Mouse (Mus musculus) v-Abl transformed pro-B cells (cell line): ENCODE measurements at regions not wholly inside any gene's neighbourhood (a gene's known extent, or its start where the extent isn't known, plus 50 kb on each side); places are given as distances from the start of the nearest gene placed in this dataset.
"Not testable (repeated sequence)": the region's sequence is repeated elsewhere in the genome, so short reads cannot be mapped to it uniquely, and the experiment has no call there.

Experiments
- in situ Hi-C, 2 experiments: fragments of 400-800 bp; cut with MboI; formaldehyde crosslinking; loops; one replicate each; pipeline ENCODE4 v1.15.1; 2025; ENCODE audit not compliant: unreplicated experiment in 2 of 2

DNA sequence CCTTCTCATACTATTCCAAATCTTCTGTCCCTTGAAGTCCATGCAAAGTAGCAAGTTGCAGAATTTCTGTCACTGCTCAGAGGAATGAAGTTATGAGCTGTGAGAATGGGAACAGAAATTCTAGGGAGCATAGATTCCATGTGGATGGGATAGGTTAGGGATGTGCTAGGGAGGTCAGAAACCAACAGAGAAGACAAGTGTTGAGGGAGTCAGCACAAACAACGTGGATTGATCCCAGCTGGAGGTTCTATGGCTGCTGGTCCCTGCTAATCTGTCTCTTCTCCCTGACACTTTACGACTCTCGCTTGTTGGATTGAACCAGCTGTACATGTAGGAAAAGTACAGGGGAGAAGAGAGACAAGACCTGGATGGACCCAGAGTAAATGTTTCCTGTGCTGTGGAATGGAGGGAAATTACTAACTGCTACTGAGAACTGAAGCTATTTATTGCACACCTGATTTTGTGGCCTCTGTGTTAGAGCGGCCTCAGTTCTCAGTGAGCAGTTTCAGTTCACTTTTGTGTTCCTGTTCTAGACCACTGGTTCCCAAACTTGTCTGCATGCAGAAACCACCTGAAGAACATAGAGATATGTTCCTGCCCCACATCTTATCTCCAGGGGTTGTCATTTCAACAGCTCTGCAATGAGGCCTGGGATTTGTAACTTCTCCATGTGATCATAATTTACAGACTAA lies 151.0 kb downstream of the Ube2e3 start:
- in situ Hi-C loops, result loop anchor here in 1 of 2 experiments (10.0 kb wide), 1 partner anchor 54 kb away; no protein-coding TSS in a partner anchor

DNA sequence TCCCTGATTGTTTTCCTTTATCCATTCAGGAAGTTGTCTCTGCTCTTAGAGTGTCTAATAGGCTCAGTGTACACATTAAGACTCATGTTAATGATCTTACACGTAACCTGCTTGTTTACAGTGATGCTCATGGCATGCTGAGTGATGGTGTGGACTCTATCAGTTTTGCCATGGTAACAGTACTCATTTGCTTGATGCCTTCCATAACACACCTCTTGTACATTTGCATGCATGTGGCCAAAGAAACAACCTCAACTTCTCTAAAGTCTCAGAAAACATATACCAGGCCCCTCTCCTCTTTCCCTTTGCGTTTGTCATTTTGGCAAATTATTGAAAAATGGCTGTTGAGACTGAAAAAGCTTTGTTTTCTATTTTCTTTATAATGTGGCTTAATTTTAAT lies 155.0 kb downstream of the Ube2e3 start:
- in situ Hi-C loops, result no loop called here

DNA sequence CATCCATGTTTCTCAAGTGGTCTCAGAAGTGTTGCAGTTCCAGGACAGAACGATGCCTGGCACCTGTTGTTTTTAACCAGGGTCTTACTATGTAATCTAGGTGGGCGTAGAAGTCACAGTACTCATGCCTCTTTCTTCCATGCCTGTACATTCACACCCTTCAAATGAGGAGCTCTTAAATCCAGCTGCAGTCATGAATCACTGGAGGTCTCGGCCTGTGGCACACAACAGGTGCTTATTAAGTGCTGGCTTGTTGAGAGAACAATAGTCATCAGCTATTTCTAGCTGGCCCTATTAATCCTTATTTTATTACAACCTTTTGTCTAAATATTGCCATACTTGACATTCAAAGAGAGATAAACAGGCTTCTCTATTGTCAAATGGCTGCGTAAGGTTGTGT lies 157.8 kb downstream of the Ube2e3 start:
- in situ Hi-C loops, result no loop called here

DNA sequence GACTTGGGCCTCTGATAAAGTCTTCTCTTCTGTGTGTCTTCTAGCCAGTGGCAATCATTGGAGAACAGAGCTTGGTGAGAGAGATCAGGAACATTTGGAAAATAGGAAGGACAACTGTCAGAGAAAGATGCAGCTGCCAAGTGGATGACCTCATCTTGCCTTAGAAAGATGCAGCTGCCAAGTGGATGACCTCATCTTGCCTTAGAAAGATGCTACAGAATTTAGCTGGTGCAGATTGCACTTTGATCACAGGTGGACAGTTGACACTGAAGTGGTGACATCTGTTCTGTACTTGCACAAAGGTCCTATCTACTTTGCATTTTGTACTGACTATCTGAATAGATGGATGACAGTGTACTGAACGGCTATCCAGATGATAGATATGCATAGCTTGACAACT lies 163.1 kb downstream of the Ube2e3 start:
- in situ Hi-C loops, result no loop called here

DNA sequence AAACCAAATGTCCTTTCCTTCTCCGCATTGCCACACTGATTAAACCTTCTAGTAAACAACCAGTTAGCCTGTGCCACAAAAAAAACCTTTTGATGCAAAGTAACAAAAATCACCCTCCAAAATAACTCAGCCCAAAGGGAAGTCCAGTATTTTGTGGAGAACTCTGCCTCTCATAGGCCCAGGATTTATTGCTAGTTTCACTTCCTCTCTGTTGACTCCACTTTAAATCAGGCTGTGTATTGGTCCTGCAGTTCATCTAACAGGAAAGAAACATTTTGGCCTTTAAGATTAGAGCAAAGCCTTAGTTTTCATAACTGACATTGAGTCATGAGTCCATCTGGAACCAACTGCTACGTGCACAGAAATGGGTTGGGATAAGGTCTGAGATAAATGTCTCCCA lies 168.4 kb downstream of the Ube2e3 start:
- in situ Hi-C loops, result no loop called here

DNA sequence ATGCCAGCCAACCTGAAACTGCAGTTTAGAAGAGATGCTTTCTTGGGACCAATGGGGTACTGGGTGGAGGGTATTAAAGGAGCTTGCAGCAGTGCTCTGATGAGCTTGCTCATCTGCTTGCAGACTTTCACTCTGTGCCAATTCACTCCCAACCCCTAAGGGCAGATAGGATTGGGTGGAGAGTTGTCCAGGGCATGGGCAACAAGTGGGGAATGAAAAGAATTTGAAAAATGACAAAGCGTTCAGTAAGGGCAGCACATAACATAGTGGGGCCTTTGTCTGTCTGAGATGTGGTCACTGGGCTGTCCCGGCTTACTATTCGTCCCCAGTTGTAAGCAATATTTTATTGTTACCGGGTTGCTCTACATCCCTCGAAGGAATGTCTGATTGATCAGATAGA lies 170.7 kb downstream of the Ube2e3 start:
- in situ Hi-C loops, result no loop called here

DNA sequence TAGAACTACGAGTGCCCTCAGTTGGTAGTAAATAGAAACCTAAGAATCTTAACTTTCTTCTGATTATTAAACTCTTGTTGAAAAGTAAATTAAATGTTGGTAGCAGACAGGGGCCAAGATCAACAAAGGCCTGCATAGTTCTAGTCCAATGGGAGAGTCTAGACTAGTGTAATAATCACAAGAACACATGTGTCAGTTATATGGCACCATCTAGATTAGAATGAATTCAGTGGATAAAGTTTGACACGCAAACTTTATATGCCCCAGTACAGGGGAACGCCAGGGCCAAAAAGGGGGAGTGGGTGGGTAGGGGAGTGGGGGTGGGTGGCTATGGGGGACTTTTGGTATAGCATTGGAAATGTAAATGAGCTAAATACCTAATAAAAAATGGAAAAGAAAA lies 176.9 kb downstream of the Ube2e3 start:
- in situ Hi-C loops, result not testable (repeated sequence)

DNA sequence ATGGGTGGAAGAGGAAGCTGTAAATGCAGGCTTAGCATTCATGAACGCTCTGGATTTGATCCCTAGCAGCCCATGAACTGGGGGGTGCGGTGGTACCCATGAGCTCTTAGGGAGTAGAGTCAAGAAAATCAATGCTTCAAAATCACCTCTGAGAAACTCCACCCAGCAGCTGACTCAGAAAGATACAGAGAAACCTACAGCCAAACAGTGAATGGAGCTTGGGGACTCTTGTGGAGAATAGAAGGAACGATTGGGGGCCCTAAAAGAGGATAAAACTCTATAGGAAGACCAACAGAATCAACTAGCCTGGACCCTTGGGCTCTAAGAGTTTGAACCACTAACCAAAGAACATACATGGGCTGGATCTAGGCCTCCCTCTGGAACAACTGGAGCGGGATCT lies 177.6 kb downstream of the Ube2e3 start:
- in situ Hi-C loops, result no loop called here

DNA sequence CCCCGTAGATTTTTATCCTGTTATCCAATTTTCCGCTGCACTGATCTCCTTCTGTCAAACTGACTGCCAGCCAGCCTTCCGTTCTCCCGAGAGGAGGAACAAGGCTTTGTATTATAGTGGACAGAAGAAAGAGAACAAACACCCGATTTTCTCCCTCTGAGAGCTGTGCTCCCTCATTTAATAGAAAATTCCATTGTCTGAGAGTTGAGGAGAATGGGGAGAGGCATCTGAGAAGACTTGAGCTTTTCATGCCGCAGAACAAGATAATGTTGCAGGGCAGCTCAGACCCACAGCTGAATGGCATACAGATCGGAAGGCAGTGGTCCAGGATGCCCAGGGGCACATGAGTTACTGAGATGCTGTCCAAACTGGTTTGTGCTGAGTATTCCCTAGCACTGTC lies 180.1 kb downstream of the Ube2e3 start:
- in situ Hi-C loops, result no loop called here

DNA sequence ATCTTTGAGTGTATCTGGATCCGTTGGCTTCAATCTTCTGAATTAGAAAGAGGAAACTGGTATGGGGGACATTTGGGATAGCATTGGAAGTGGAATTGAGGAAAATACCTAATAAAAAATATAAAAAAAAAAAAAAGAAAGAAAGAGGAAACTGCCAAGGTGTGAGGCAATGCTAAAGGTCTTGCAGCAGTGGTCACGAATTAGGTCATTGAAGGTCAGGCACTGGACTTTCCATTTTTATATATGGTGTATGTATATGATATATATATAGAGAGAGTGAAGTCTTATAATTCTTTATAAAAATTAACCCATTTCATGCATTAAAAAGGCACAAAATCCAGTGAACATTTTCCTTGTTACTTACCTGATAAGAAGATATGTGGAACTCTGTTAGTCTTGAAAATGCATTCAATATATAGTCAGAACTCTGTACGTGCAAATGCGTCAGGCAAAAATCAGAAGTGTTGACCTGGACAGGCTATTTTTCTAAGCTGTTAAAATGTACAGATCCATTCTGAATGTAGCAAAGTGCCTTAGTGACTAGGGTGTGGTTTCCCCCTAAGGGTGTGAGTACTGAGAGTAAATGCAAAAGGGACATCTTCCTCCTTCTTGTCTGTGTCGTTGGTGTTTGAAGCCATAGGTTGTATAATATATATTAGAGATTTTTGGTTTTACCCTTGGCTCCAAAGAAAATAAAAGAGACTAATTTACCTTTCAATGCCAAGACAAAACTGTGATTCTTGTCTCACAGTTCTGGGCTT lies 181.0 kb downstream of the Ube2e3 start:
- in situ Hi-C loops, result no loop called here

DNA sequence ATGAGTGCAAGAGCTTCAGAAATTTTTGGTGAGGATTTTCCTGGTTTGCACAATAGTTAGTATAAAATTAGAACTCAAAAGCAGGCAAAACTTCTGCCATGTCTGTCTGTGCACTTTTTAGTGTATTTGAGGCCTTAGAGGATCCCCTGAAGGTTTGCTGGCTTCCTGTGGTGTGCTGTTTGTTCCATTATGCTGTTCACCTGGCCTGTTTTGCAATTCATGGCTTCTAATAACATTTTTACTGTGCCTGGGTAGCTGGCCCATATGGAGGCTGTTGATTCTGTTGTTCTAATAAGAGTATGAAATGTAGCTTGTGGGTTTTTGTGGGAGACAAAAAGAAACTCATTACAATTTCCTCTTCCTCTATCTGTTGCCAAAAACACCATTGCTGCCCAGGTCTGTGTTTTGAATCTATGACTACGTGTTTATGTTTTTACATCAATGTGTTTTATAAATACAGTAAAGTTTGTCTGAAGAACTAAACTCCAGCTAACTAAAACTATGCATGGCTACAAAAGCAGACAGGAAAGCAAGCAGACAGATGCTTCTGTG lies 182.6 kb downstream of the Ube2e3 start:
- in situ Hi-C loops, result loop anchor here in 1 of 2 experiments (10.0 kb wide), 1 partner anchor 184 kb away; no protein-coding TSS in a partner anchor

DNA sequence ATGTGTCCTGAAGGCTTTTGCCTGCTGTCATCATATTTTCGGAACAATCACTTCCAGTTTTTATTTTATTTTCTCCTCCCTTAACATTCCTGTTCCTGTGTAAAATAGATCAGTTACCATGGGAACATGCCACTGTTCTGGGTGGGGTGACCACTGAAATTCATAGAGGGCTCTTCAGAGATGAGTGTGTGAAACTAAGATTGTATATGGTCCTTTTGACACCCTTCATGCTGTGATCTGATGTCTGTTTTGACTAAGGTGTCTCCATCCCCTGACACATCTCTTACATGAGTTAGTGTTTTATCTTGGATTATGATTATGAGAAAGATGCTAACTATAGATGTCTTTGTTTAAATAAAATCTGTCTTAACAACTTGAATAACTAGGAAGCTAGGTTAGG lies 184.3 kb downstream of the Ube2e3 start:
- in situ Hi-C loops, result loop anchor here in 1 of 2 experiments (10.0 kb wide), 1 partner anchor 183 kb away; no protein-coding TSS in a partner anchor

DNA sequence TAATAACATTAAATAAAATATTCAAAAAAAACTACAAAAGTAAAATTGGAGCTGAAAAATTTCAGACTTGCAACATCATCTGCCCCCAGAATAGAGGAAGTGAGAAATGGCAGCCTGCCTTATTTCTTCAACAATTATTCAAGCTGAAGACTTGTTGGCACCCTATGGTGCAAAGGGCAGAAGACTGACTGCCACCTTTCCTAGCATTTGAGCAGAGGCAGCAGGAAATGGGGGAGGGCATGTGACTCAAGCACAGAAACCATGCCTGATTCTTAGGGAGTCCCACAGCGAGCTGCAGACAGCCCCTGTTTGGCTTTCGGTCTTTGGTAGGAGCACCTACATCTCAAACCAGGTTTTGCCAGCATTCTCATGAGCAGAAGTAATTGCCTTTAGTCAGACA lies 188.2 kb downstream of the Ube2e3 start:
- in situ Hi-C loops, result loop anchor here in 1 of 2 experiments (10.0 kb wide), 1 partner anchor 179 kb away; no protein-coding TSS in a partner anchor

DNA sequence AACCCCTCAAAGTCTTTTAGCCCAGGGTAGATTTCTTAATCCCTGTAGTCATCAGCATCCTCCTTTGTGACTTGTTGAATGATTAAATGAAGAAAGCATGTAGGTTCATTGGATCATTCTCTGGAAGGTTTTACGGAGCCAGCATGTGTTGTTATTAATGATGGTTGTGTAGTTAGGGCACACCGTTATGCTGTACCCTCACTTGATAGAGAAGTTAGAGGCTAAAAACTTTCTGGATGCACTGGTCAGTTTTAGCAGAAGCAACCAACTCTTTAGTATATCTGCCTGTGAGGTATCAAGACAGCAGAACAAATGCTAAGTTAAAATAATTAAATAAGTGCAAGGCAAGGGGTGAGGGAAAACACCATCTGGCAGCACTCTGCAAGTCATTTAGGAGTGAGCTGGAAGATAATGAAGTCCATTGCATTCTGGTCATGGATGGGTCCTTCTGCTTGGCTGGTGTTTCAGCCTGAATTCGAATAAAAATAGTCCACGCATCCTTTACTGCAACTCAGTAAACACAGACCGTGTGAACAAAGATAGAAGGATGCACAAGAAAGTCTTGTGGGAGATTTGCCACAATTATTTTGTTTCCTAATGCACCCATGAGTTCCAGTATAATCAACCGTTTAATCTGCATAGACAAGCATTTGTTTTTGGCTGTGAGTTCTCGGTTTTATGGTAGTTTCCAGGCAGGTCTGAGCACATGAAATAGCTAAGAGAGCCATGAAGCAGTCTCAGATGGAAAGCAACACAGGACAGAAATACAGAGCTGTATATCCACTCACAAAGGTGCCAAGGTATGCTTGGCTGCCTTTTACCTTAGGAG lies 191.4 kb downstream of the Ube2e3 start:
- in situ Hi-C loops, result loop anchor here in 1 of 2 experiments (10.0 kb wide), 1 partner anchor 175 kb away; no protein-coding TSS in a partner anchor

DNA sequence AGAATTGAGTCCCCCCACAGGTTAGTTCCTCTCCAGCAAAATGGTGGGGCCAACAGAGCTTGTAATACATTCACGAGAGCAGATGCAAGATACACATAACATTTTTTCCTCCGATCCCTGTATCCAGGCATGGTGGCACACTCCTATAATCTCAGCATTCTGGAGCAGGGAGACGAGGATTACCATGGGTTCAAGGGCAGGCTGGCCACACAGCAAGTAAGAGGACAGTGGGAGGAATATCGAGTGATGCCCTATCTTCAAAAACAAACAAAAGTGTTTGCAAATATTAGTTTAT lies 192.0 kb downstream of the Ube2e3 start:
- in situ Hi-C loops, result loop anchor here in 1 of 2 experiments (10.0 kb wide), 1 partner anchor 175 kb away; no protein-coding TSS in a partner anchor

DNA sequence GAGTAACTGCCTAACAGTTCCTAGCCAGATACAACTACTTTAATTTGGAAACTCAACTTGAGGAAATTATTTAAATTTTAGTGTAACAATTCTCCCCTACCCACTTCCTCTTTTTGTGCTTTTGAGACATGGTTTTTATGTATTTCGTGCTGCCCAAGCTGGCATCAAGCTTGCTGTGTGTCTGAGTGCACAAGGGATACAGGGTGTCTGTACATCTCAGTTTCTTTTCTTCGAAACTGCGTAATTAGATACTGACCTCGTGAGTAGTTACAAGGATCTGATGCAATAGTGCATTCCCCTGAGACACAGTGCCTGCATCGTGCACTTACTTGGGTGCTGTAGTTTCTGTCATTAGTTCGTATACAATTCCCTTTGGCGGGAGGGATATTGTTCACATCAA lies 192.4 kb downstream of the Ube2e3 start:
- in situ Hi-C loops, result no loop called here

DNA sequence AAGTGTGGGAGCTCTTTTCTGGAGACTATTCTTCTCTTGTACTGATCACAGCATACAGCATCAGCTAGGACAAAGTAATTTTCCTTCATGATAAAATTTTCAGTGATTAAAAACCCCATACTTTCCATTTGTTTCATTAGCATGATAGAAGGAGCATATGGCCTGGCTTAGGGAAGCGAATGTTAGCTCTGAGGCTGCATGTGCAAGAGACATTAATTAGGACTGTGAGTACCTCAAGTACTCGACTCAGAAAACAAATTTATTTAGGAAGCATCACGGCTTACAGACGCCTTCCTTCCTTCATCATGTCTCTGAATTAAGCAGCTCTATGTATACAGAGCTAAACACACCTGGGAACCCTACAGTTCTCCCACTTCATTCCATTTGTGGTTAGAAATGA lies 193.6 kb upstream of the Itga4 start:
- in situ Hi-C loops, result no loop called here

DNA sequence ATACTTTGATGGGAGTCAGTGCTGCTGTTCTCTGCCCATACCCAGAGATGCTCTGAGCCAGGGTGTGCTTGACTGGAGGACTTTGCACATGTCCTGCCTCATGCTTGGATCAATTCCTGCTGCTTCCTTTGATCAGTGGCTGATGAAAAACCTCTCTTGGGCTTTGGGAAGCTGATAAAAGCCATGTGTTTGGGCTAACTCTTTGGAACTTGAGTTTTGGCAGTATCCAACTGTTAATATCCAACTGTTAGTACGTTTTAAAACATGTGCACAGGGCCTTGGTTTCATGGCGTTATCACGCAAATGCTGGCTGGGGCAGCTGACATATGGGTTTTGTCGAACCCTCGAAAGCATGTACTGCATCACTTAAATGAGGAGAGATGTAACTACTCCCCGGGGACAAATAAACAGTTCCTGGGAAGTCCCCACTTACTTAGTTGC lies 193.0 kb upstream of the Itga4 start:
- in situ Hi-C loops, result no loop called here

DNA sequence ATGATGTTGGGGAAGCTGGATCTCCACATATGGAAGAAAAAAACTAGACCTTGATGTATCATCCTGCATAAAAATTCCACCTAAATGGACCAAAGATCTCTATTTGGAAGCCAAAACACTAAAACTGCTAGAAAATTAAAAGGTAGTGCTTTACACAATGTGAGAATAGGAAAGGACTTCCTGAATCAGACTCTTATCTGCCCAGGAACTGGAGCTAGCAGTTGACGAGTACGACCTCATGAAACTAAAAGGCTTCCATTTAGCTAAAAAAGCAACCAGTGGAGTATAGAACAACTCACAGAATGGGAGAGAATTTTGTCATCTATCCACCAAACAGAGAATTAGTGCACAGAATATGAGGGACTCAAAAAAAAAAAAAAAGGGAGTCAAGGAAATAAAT lies 191.6 kb upstream of the Itga4 start:
- in situ Hi-C loops, result no loop called here

DNA sequence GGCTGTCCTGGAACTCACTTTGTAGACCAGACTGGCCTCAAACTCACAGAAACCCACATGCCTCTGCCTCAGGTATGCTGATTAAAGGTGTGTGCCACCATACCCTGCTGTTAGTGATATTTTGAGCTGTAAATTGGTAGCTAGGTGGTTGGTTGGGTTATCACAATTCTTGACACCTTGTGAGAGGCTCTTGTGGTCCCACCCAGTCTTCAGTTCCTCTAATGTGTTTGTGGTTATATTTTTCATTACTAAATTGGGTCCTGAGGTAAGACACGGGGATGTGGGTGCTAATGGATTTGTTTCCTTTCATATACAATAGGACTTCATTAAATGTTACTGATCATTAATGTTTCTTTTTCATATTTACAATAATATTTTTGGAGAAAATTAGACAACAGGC lies 189.9 kb upstream of the Itga4 start:
- in situ Hi-C loops, result no loop called here

DNA sequence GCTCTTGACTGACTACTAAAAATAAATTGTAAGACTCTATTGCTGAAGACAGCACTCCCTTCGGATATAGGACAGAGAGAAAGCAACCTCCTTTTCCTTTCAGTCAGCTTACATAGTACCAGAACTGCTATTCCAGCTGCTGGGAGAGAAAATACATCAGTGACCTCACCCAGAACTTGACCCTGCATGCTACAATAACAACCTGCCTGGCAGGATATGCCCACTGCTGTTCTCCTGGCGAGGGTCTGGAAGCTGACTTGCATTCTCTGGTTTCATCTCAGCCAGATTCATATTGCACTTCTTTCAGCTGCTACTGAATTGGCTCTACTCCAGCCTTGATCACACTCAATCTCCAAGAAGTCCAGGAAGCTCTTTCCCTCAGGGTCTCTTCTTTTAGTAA lies 179.1 kb upstream of the Itga4 start:
- in situ Hi-C loops, result loop anchor here (25.0 kb wide), 2 partner anchors 186 to 436 kb away; partner anchors contain the start of gene Itga4 (in 1 of the 2)
